Mouse (Mus musculus) intestine, embryonic 16.5 days (tissue): ENCODE measurements around the gene Epm2a. TPM values are rescaled to one million over a fixed set of nuclear protein-coding genes. Genes with fewer than 3 reads are reported as not detected.
A peak's percentile ranks its signal among the peaks of the same experiment; 100 is the strongest.

Source experiments
- ATAC-seq: fragments of 200-750 bp; cut with Nextera tagmentation; 2 replicates; pipeline ENCODE4 v1.8.0; 2017; ENCODE audit warnings: moderate TSS enrichment, moderate library complexity
- H3K27ac ChIP-seq: fragments of 300-500 bp; sonication (generic); 2 replicates; pipeline ENCODE4 v1.5.1; 2014; ENCODE audit warnings: mild to moderate bottlenecking, low read length
- H3K27me3 ChIP-seq: fragments of 300-500 bp; sonication (generic); replicated peaks from 2 replicates; pipeline ENCODE4 v1.6.1; 2014; ENCODE audit warnings: low read length, control low read depth, mixed read lengths; ENCODE audit not compliant: control insufficient read depth, insufficient read depth
- H3K36me3 ChIP-seq: fragments of 300-500 bp; sonication (generic); 2 replicates; pipeline ENCODE4 v1.6.1; 2014; ENCODE audit warnings: low read length, control low read depth; ENCODE audit not compliant: control insufficient read depth, insufficient read depth
- H3K4me1 ChIP-seq: fragments of 300-500 bp; sonication (generic); 2 replicates; pipeline ENCODE4 v1.6.1; 2014; ENCODE audit warnings: low read length, control low read depth, mixed read lengths; ENCODE audit not compliant: control insufficient read depth, insufficient read depth
- H3K4me2 ChIP-seq: fragments of 300-500 bp; sonication (generic); 2 replicates; pipeline ENCODE4 v1.6.1; 2014; ENCODE audit warnings: low read depth, low read length, control low read depth
- H3K4me3 ChIP-seq: fragments of 300-500 bp; sonication (generic); 2 replicates; pipeline ENCODE4 v1.5.1; 2014; ENCODE audit warnings: mild to moderate bottlenecking, low read length
- H3K9ac ChIP-seq: fragments of 300-500 bp; sonication (generic); 2 replicates; pipeline ENCODE4 v1.6.1; 2014; ENCODE audit warnings: low read depth, low read length
- H3K9me3 ChIP-seq: fragments of 300-500 bp; sonication (generic); 2 replicates; pipeline ENCODE4 v1.6.1; 2016; ENCODE audit warnings: low read length, control low read depth; ENCODE audit not compliant: control insufficient read depth
- WGBS: fragments of 180-500 bp; shearing (Covaris S2); extraction: QIAGEN DNeasy Blood & Tissue Kit; methylation state at CpG from one replicate; pipeline ENCODE4 v1.1.7; 2014; 5-methylcytosine and 5-hydroxymethylcytosine counted together
- polyA plus RNA-seq: library from polyadenylated mRNA; unstranded; fragments of >200 nt; fragmentation: Nextera tagmentation; extraction: Ambion mirVana; gene quantifications from 2 replicates; pipeline ENCODE4 v1.2.1, GENCODE M21; 2015

Epm2a gene
- polyA plus RNA-seq, 1 experiment from 2014 or later, result 0.20 TPM

DNA sequence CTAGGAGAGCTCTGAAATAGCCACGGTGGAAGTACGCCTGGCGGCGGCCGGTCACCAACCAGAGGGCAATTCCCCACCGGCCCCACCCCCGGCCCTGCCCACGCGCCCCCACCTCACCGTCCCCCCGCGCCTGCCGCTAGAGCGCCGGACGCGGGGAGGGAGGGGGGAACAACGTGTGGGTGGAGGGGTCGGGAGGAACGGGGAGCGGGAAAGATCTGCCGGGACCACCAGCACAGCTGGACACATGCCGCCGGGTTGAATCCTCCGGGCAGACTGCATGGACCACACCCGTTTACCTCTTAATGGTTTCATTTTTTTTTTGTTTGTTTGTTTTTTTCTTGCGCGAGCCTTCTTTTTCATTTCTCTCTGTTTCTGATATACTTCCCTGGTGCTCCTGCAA is 148.8 kb downstream of the Epm2a start:
- H3K27ac ChIP-seq, result no peak overlapping the region
- H3K4me2 ChIP-seq, result no peak overlapping the region
- WGBS, result 44% methylated on average over 28 of the region's 28 CpGs
- no peak overlapping the region for H3K4me3 ChIP-seq
- peak; percentile 99 for ATAC-seq
- no peaks in the 10 kb centered on the region for H3K36me3 ChIP-seq
- no peaks in the 10 kb centered on the region for H3K27me3 ChIP-seq
- H3K9me3 ChIP-seq, result peaks cover 4% of the 10 kb centered on the region; the same call in 1 of the 2 replicates
- H3K4me1 ChIP-seq, result no peaks in the 10 kb centered on the region
- no peak overlapping the region for H3K9ac ChIP-seq

Other genes starting within 250 kb of the Epm2a start
- 9.3 and 9.6 TPM in 2 replicates for gene Shprh, start 194.0 kb upstream of the Epm2a start, polyA plus RNA-seq
- gene Fbxo30, start 62.1 kb upstream of the Epm2a start, polyA plus RNA-seq, result 20.2 and 21.2 TPM in 2 replicates